Mouse (Mus musculus): ENCODE measurements around the gene Ptcd2.

DNA sequence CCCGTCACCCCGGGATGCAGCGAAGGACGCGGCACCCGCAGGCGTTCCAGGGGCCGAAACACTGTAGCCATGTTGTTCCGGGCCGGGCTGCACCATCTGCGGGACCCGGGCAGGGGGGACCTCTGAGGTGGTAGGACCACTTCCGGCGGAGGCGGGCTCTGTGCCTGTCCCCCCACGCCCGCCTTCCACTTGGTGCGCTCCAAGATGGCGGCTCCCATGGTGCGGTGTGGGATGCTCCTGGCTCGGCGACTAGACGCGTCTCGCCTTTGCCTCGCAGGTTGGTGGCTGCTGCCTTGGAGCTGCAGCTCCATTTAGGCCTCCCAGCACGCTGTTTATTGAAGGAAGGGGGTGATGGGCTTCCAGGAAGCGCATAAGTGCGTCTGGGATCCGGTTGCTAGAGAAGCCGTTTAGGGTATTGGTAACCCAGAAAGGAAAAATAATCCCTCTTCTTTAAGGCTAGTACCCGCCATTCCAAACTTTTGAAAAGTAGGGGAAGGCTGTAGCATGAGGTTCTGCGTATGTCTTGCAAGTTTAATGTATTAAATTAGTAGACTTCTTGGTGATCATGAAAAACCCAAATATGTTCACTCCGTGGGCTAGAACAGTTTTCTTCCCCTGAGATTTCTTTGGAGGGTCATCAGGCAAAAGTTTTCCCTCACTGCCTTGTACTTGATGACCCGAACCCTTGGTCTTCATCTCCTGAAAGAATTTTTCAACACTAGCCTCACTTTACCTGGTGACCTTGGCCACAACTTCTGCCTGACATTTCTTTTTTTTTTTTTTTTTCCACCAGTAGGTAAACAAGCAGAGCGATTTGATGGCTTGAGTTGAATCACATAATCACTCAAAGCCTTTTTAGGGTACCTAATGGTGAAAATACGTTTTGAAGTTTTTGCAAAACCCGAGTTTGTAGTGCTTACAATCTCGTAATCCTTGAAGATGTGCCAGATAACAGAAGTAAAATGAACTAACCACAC is at the start of gene Ptcd2, which contains the start of gene Mrps27:
- TF ChIP-seq CTCF (IDR thresholded peaks at IDR 0.05; ENCODE audit: extremely low read depth, insufficient read depth, low read length) (no peak), POLR2A (IDR thresholded peaks at IDR 0.05; ENCODE audit: extremely low read depth, insufficient read depth, low read length) (peak; percentile 76)
